Mouse (Mus musculus) ES-E14 (cell line): ENCODE data around the gene Trp53bp2. TPM values are rescaled to one million over a fixed set of nuclear protein-coding genes. Genes with fewer than 3 reads are reported as not detected.

Source experiments
- DNase-seq: peaks from one replicate; pipeline ENCODE4 v3.0.0-alpha.2; 2013; ENCODE audit warnings: low read depth, low spot score
- H3K27ac ChIP-seq: 2 replicates; pipeline ENCODE4 v1.5.1; 2012; ENCODE audit warnings: low read depth, mild to moderate bottlenecking, low read length, moderate library complexity, mixed read lengths; ENCODE audit not compliant: poor library complexity, insufficient read depth, severe bottlenecking
- H3K36me3 ChIP-seq: 2 replicates; pipeline ENCODE4 v1.6.1; 2012; ENCODE audit warnings: mild to moderate bottlenecking, low read length, moderate library complexity, mixed read lengths; ENCODE audit not compliant: control insufficient read depth, poor library complexity, insufficient read depth, severe bottlenecking
- H3K4me1 ChIP-seq, 2 experiments: fragments of 150-350 bp in 1 of 2; sonication (generic) in 1 of 2; 2 replicates each; pipeline ENCODE4 v1.6.1; 2012; ENCODE audit warnings: low read length in 2 of 2, mild to moderate bottlenecking in 1 of 2, mixed read lengths in 1 of 2; ENCODE audit not compliant: control insufficient read depth in 2 of 2, insufficient read depth in 2 of 2, poor library complexity in 1 of 2
- H3K4me3 ChIP-seq, 2 experiments: fragments of 150-350 bp in 1 of 2; sonication (generic) in 1 of 2; 2 replicates each; pipeline ENCODE4 v1.5.1; 2012; ENCODE audit warnings: low read length in 2 of 2, low read depth in 1 of 2, mild to moderate bottlenecking in 1 of 2, mixed read lengths in 1 of 2; ENCODE audit not compliant: insufficient read depth in 1 of 2, poor library complexity in 1 of 2, severe bottlenecking in 1 of 2
- H3K9ac ChIP-seq: 2 replicates; pipeline ENCODE4 v1.6.1; 2012; ENCODE audit warnings: low read depth, mild to moderate bottlenecking, low read length, mixed read lengths; ENCODE audit not compliant: poor library complexity, insufficient read depth, severe bottlenecking
- H3K9me3 ChIP-seq: fragments of 150-350 bp; sonication (generic); 2 replicates; pipeline ENCODE4 v1.6.1; 2012; ENCODE audit warnings: low read depth, mild to moderate bottlenecking, low read length; ENCODE audit not compliant: control insufficient read depth, insufficient read depth
- CHD2 ChIP-seq: IDR thresholded peaks from 2 replicates; pipeline ENCODE4 v1.6.1; 2014; ENCODE audit warnings: mild to moderate bottlenecking, low read depth, low read length, inconsistent platforms
- HCFC1 ChIP-seq: IDR thresholded peaks from 2 replicates; pipeline ENCODE4 v1.6.1; 2012; ENCODE audit warnings: low read length, inconsistent platforms, borderline replicate concordance; ENCODE audit not compliant: insufficient read depth
- MAFK ChIP-seq: IDR thresholded peaks from 2 replicates; pipeline ENCODE4 v1.6.1; 2014; ENCODE audit warnings: mild to moderate bottlenecking, low read depth, low read length, inconsistent platforms; ENCODE audit not compliant: insufficient read depth
- ZC3H11A ChIP-seq: IDR thresholded peaks from 2 replicates; pipeline ENCODE4 v1.6.1; 2012; ENCODE audit warnings: low read depth, mild to moderate bottlenecking, inconsistent platforms, low read length, borderline replicate concordance
- ZNF384 ChIP-seq: IDR thresholded peaks from 2 replicates; pipeline ENCODE4 v1.6.1; 2012; ENCODE audit warnings: low read depth, low read length, inconsistent platforms
- in situ Hi-C, 2 experiments: fragments of 600-800 bp; cut with MboI; formaldehyde crosslinking; loops; one replicate each; pipeline ENCODE4 v1.15.1; 2025; ENCODE audit warnings: low sequenced_read_pairs in 2 of 2, inconsistent platforms in 1 of 2; ENCODE audit not compliant: unreplicated experiment in 2 of 2
- total RNA-seq: library from RNA; depleted of rRNA; stranded (reverse); fragments of 300-350 nt; gene quantifications from 2 replicates; pipeline ENCODE4 v1.2.3, GENCODE M21; 2012

Trp53bp2 gene
- total RNA-seq, 1 experiment: 9.5 TPM

GRCm38 (mm10) chr1:182489803-182490452 lies 81.0 kb downstream of the Trp53bp2 start:
- Histone ChIP-seq H3K9me3 (no peaks in the 10 kb centered on the region), H3K4me1 (peaks cover 2 to 19% of the 10 kb centered on the region in 2 experiments; a peak in 3 of 4 replicates), H3K9ac (peak overlapping the region; percentile 19; the same call in 1 of the 2 replicates), H3K36me3 (no peaks in the 10 kb centered on the region), H3K27ac (no peak overlapping the region), H3K4me3 (peak overlapping the region; percentile 2 to 29; a peak in 2 of 4 replicates)
- TF ChIP-seq MAFK: no peak
- no peak for TF ChIP-seq ZNF384
- peak; percentile 42; the same call in 1 of the 2 replicates for TF ChIP-seq ZC3H11A
- in situ Hi-C loops: loop anchor here in 1 of 2 experiments (5.0 kb wide), 1 partner anchor 52 kb away; no protein-coding TSS in a partner anchor
- peak; percentile 71 for DNase-seq

- Histone ChIP-seq H3K4me3 (no peak overlapping the region), H3K36me3 (no peaks in the 10 kb centered on the region), H3K9ac (no peak overlapping the region), H3K27ac (no peak overlapping the region), H3K4me1 (peaks cover 2 to 19% of the 10 kb centered on the region in 2 experiments; a peak in 3 of 4 replicates), H3K9me3 (no peaks in the 10 kb centered on the region)
- in situ Hi-C loops: loop anchor here in 1 of 2 experiments (5.0 kb wide), 1 partner anchor 52 kb away; no protein-coding TSS in a partner anchor
- no peak for DNase-seq
- no peak for TF ChIP-seq HCFC1
Observed at GRCm38 (mm10) chr1:182490568-182490967, 81.6 kb downstream of the Trp53bp2 start.

- Histone ChIP-seq H3K9ac (no peak overlapping the region), H3K4me1 (peaks cover 2 to 21% of the 10 kb centered on the region in 2 experiments; a peak in 3 of 4 replicates), H3K4me3 (no peak overlapping the region), H3K36me3 (no peaks in the 10 kb centered on the region), H3K9me3 (no peaks in the 10 kb centered on the region), H3K27ac (no peak overlapping the region)
- DNase-seq: no peak
- TF ChIP-seq ZNF384: no peak
- no peak for TF ChIP-seq ZC3H11A
- no peak for TF ChIP-seq CHD2
- TF ChIP-seq HCFC1: no peak
- no peak for TF ChIP-seq MAFK
- in situ Hi-C loops: loop anchor here in 1 of 2 experiments (5.0 kb wide), 1 partner anchor 50 kb away; no protein-coding TSS in a partner anchor
Observed at GRCm38 (mm10) chr1:182491839-182492238, 82.9 kb downstream of the Trp53bp2 start.

- Histone ChIP-seq H3K4me3 (no peak overlapping the region), H3K9me3 (no peaks in the 10 kb centered on the region), H3K9ac (no peak overlapping the region), H3K4me1 (peaks cover 0 to 8% of the 10 kb centered on the region in 2 experiments; a peak in 1 of 4 replicates), H3K36me3 (no peaks in the 10 kb centered on the region), H3K27ac (no peak overlapping the region)
- no peak for DNase-seq
- TF ChIP-seq ZNF384: no peak
- in situ Hi-C loops: loop anchor here in 1 of 2 experiments (5.0 kb wide), 1 partner anchor 48 kb away; no protein-coding TSS in a partner anchor
Observed at GRCm38 (mm10) chr1:182494285-182495145, 85.5 kb downstream of the Trp53bp2 start.
